Mouse (Mus musculus) kidney, postnatal 0 days (tissue): ENCODE results near the gene S100a10. TPM values are rescaled to one million over a fixed set of nuclear protein-coding genes. Genes with fewer than 3 reads are reported as not detected.
"Not testable (repeated sequence)": the region's sequence is repeated elsewhere in the genome, so short reads cannot be mapped to it uniquely, and the experiment has no call there.

Experiments
- ATAC-seq: fragments of 200-750 bp; cut with Nextera tagmentation; replicated peaks from 2 replicates; pipeline ENCODE4 v1.8.0; 2017; ENCODE audit warnings: low read depth, moderate number of reproducible peaks, moderate TSS enrichment, moderate library complexity; ENCODE audit not compliant: low FRiP score
- DNase-seq: peaks from one replicate; pipeline ENCODE4 v3.0.0-alpha.2; 2016; ENCODE audit warnings: low spot score
- H3K27ac ChIP-seq: fragments of 300-500 bp; sonication (generic); 2 replicates; pipeline ENCODE4 v1.5.1; 2014; ENCODE audit warnings: mild to moderate bottlenecking
- H3K27me3 ChIP-seq: fragments of 300-500 bp; sonication (generic); 2 replicates; pipeline ENCODE4 v1.6.1; 2014; ENCODE audit warnings: low read length, mixed read lengths; ENCODE audit not compliant: insufficient read depth
- H3K36me3 ChIP-seq: fragments of 300-500 bp; sonication (generic); 2 replicates; pipeline ENCODE4 v1.6.1; 2014; ENCODE audit warnings: low read length, mixed read lengths; ENCODE audit not compliant: insufficient read depth
- H3K4me1 ChIP-seq: fragments of 300-500 bp; sonication (generic); replicated peaks from 2 replicates; pipeline ENCODE4 v1.6.1; 2014; ENCODE audit warnings: antibody characterized with exemption, low read length, mixed read lengths; ENCODE audit not compliant: insufficient read depth
- H3K4me2 ChIP-seq: fragments of 300-500 bp; sonication (generic); 2 replicates; pipeline ENCODE4 v1.6.1; 2014; ENCODE audit warnings: mild to moderate bottlenecking, low read length, moderate library complexity, mixed read lengths
- H3K4me3 ChIP-seq: fragments of 300-500 bp; sonication (generic); replicated peaks from 2 replicates; pipeline ENCODE4 v1.5.1; 2014; ENCODE audit warnings: low read depth, low read length
- H3K9ac ChIP-seq: fragments of 300-500 bp; sonication (generic); 2 replicates; pipeline ENCODE4 v1.6.1; 2014; ENCODE audit warnings: low read depth, low read length
- H3K9me3 ChIP-seq: fragments of 300-500 bp; sonication (generic); replicated peaks from 2 replicates; pipeline ENCODE4 v1.6.1; 2016; ENCODE audit warnings: low read length, inconsistent platforms, mixed read lengths
- CTCF ChIP-seq: IDR thresholded peaks from 2 replicates; pipeline ENCODE4 v1.5.1; 2016; ENCODE audit warnings: antibody characterized with exemption, low read depth, mild to moderate bottlenecking, moderate library complexity
- WGBS: fragments of 180-500 bp; shearing (Covaris S2); extraction: QIAGEN DNeasy Blood & Tissue Kit; methylation state at CpG from one replicate; pipeline ENCODE4 v1.1.7; 2014; 5-methylcytosine and 5-hydroxymethylcytosine counted together
- polyA plus RNA-seq: library from polyadenylated mRNA; unstranded; fragments of >200 nt; fragmentation: Nextera tagmentation; extraction: Ambion mirVana; gene quantifications from 2 replicates; pipeline ENCODE4 v1.2.1, GENCODE M21; 2015

The S100a10 gene
- polyA plus RNA-seq, 1 experiment from 2014 or later, result 566 TPM

- no peaks in the 10 kb centered on the region for H3K4me1 ChIP-seq
- WGBS, result 86% methylated on average over 2 of the region's 2 CpGs
- DNase-seq (no peak), ATAC-seq (no peak)
- H3K9ac ChIP-seq, result no peak overlapping the region
- no peaks in the 10 kb centered on the region for H3K36me3 ChIP-seq
- H3K9me3 ChIP-seq, result no peaks in the 10 kb centered on the region
- H3K4me3 ChIP-seq, result no peak overlapping the region
- H3K4me2 ChIP-seq, result no peak overlapping the region
- no peak for TF ChIP-seq CTCF
- no peaks in the 10 kb centered on the region for H3K27me3 ChIP-seq
- no peak overlapping the region for H3K27ac ChIP-seq
These were observed 13.4 kb upstream of the S100a10 start for GRCm38 (mm10) chr3:93541501-93541900.

DNA sequence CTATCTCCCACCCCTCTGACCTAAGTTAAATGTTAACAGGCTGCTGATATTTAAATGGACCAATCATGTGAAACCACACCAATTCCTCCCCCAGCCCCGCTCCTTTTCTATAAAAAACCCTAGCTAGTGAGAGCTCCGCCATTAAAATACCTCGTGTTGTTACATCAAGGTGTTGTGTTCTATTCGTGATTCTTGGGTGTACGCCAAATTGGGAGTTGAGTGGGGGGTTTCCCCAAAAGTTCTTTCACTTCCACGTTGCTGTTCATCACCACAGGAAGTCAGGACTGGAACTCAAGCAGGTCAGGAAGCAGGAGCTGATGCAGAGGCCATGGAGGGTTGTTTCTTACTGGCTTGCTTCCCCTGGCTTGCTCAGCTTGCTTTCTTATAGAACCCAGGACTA lies 10.7 kb upstream of the S100a10 start:
- not testable (repeated sequence) for H3K27ac ChIP-seq

GRCm38 (mm10) chr3:93547099-93547648 lies 7.7 kb upstream of the S100a10 start:
- Histone ChIP-seq H3K9ac (no peak overlapping the region), H3K9me3 (no peaks in the 10 kb centered on the region), H3K27me3 (no peaks in the 10 kb centered on the region), H3K27ac (no peak overlapping the region), H3K4me1 (no peaks in the 10 kb centered on the region; the same call in 1 of the 2 replicates), H3K4me2 (no peak overlapping the region), H3K4me3 (no peak overlapping the region), H3K36me3 (no peaks in the 10 kb centered on the region)
- WGBS, result 29% methylated on average over 7 of the region's 7 CpGs
- TF ChIP-seq CTCF, result peak; percentile 93
- DNase-seq, result peak; percentile 89
- ATAC-seq, result peak; percentile 67; the same call in 1 of the 2 replicates

More for the DNA sequence above, 10.7 kb upstream of the S100a10 start:
- not testable (repeated sequence) for H3K4me1 ChIP-seq, H3K4me3 ChIP-seq, H3K9me3 ChIP-seq, ATAC-seq, DNase-seq, H3K27me3 ChIP-seq, H3K36me3 ChIP-seq, H3K9ac ChIP-seq, H3K4me2 ChIP-seq
- WGBS, result 66% methylated on average over 6 of the region's 6 CpGs

GRCm38 (mm10) chr3:93547749-93548540 lies 6.9 kb upstream of the S100a10 start:
- TF ChIP-seq CTCF, result no peak
- no peak overlapping the region for H3K4me2 ChIP-seq
- no peak overlapping the region for H3K9ac ChIP-seq
- 49% methylated on average over 20 of the region's 20 CpGs for WGBS
- ATAC-seq (no peak), DNase-seq (peak; percentile 70)
- no peak overlapping the region for H3K27ac ChIP-seq
- H3K4me1 ChIP-seq, result no peaks in the 10 kb centered on the region; the same call in 1 of the 2 replicates
- no peaks in the 10 kb centered on the region for H3K9me3 ChIP-seq
- no peaks in the 10 kb centered on the region for H3K27me3 ChIP-seq
- no peak overlapping the region for H3K4me3 ChIP-seq
- H3K36me3 ChIP-seq, result no peaks in the 10 kb centered on the region

GRCm38 (mm10) chr3:93548541-93549266 lies 6.2 kb upstream of the S100a10 start:
- ATAC-seq, result no peak
- H3K9me3 ChIP-seq, result no peaks in the 10 kb centered on the region
- no peaks in the 10 kb centered on the region for H3K36me3 ChIP-seq
- no peak for DNase-seq
- H3K9ac ChIP-seq, result no peak overlapping the region
- H3K27me3 ChIP-seq, result no peaks in the 10 kb centered on the region
- H3K4me3 ChIP-seq, result no peak overlapping the region
- H3K4me1 ChIP-seq, result peaks cover 3% of the 10 kb centered on the region
- 46% methylated on average over 3 of the region's 6 CpGs for WGBS
- no peak for TF ChIP-seq CTCF
- no peak overlapping the region for H3K27ac ChIP-seq
- no peak overlapping the region for H3K4me2 ChIP-seq

DNA sequence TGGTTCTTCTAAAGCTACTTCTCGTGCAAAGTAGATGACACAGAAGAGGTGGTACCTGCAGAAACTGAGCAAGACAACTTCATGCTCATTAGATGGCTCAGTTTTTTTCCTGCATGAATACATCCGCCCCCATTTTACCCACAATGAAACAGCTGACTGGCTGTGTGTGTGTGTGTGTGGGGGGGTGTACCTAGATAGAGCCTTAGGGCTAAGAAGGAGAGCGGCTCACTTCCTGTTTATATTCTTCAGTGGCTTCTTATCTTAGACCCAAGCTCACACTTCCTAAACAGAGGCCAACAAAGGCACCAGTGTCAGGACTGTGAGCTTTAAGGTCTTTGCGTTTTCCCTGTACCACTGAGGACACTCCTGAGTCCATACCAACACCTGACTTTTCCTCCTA lies 4.9 kb upstream of the S100a10 start:
- no peak overlapping the region for H3K4me2 ChIP-seq
- WGBS, result 64% methylated on average over 4 of the region's 4 CpGs
- ATAC-seq (no peak), DNase-seq (no peak)
- H3K27ac ChIP-seq, result no peak overlapping the region
- no peaks in the 10 kb centered on the region for H3K36me3 ChIP-seq
- H3K4me3 ChIP-seq, result no peak overlapping the region
- no peak overlapping the region for H3K9ac ChIP-seq
- no peak for TF ChIP-seq CTCF
- H3K27me3 ChIP-seq, result no peaks in the 10 kb centered on the region
- no peaks in the 10 kb centered on the region for H3K9me3 ChIP-seq
- peaks cover 7% of the 10 kb centered on the region for H3K4me1 ChIP-seq
